Mouse (Mus musculus) brain, adult 2 months (tissue): ENCODE results near the gene Slc40a1.

Source experiments
- DNase-seq: peaks from one replicate; pipeline ENCODE4 v3.0.0; 2011; ENCODE audit warnings: low read depth, low spot score

Gene Slc40a1

DNA sequence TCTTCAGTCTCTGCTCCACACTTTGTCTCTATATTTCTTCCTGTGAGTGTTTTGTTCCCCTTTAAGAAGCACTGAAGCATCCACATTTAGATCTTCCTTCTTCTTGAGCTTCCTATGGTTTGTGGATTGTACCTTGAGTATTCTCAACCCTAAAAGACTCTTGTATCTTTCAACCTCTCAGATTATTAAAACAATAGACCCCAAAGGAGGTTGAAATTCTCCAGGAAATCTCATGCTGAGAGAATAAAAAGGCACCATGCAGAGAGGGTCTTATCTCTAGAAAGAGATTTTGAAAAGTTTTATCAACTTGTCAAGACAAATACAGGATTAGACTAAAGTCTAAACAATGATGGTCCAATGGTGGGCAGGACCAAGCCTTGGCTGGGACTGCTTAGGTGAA, 42.9 kb downstream of the Slc40a1 start:
- no peak for DNase-seq

DNA sequence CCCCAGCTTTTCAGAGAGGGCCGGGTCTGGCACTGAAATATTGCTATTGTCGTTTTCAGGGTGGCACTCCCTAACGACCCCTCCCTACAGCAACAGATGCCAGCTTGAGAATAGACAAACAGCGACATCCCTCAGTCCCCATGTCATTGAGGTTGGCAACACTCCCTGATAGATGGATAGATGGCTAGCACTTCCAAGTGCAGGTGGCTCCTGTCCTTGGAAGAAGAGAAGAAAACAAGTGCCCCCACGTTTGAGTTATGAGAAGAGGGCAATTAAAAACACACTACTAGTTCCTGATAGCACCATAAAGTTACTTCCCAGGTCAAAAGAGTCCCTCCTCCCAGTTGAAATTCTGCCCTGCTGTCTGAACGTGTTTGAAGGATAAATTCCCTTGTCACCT, 44.2 kb downstream of the Slc40a1 start:
- DNase-seq: no peak

DNA sequence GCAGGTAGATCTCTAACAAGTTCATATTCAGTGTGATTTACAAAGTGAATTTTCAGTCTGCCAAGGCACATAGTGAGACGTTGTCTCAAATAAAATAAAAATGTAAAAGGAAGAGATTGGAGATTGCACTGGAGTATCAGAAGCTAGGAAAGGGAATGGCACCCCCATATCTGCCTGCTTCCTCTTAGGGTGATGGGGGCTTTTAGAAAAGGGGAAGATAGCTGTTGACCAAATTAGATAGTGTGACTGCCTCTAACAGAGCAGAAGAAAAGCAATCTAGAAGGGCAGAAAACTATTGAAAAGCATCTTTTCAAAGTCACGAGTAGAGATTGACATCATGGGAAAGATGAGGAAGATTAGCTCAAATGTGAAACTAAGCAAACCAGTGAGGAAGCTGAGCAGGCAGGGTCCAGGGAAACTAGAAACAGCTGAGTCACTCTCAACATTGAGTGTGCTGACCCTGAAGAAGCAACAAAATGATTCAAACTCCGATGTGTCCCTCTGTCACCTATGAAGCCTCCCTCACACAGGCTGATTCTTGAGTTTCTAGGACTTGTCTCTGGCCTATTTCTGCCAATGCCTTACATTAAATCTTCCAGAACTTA, 45.0 kb downstream of the Slc40a1 start:
- DNase-seq: no peak

DNA sequence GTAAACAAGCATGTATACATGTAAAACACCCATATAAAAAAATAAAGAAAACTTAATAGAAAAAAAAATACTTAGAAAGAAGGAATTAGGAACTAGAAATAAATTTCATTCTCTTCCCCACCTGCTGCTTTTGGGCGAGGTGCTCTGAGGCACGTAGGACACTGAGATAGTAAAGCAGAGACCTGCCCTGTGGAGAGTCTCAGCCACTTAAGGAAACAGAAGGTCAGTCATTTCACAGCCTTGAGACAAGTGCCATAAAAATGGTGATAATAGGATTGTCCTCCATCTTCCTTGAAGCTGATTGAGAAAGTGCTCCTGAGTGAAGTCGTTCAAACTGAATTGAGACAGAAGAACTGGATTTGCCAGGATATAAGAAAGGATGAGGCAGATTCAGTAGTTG, 48.9 kb downstream of the Slc40a1 start:
- DNase-seq: no peak

DNA sequence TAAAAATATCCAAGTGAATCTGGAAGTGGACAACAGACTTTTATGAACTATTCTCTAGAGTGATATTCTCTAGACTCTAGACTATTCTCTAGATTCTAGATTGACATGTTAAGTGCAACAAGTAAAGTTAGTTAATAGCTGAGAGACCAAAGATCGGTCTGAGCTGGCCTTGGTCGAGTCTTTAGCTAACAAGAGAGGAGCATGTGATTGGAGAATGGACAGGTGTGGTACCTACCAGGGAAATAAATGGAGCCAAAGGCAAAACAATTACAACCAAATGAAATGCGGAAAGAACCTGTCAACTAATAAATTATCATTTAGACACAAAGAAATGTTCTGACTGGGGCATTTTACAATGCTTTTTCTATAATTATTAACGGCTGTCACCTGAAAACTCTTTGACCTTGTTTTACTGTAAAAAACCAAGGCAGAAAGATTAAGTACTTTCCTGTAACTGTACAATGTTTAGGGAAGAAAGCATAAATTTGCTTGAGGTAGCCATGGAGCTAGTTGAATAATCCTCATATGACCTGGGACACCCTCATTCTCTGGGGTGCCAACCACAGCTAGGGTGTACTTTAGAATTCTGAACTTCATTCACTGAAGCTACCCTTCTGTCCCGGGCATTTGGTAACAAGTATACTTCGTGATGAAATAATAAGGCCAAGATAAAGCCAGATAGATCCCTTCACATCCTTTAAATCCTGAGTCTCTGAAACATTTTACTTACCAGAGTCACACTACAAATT, 49.7 kb downstream of the Slc40a1 start:
- no peak for DNase-seq

DNA sequence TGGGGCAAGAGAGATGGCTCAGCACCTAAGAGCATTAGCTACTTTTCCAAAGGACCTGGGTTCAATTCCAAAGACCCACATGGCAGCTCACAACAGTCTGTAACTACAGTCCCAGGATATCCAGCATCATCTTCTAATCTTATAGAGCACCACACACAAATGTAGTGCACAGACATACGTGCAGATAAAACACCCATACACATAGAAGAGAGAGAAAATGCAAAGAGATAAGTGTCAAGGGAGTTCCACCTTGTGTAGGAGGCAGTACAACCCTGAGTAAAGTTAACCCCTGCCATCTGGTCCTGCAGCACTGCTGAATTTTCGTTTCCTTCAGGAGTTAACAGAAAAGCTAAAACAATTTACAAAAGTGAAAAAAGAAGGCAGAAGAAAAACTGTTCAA, 50.7 kb downstream of the Slc40a1 start:
- no peak for DNase-seq

DNA sequence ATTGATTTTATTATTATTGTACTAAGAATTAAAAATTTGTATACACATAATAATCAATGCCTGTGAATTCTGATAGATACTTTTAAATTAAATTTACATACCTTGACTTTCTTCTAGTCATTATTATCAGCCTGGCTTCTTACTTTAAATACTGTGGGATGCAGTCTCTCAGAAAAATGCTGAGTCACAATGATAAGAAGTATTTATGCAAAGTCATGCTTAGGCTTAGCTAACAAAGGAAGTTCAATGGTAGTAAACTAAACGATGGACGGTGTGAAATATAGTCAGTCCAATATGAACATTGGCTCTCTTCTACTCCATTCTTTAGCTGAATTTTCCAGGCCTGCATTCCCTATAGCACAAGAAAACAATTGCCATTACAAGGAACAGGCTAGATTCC, 53.1 kb downstream of the Slc40a1 start:
- DNase-seq: no peak

DNA sequence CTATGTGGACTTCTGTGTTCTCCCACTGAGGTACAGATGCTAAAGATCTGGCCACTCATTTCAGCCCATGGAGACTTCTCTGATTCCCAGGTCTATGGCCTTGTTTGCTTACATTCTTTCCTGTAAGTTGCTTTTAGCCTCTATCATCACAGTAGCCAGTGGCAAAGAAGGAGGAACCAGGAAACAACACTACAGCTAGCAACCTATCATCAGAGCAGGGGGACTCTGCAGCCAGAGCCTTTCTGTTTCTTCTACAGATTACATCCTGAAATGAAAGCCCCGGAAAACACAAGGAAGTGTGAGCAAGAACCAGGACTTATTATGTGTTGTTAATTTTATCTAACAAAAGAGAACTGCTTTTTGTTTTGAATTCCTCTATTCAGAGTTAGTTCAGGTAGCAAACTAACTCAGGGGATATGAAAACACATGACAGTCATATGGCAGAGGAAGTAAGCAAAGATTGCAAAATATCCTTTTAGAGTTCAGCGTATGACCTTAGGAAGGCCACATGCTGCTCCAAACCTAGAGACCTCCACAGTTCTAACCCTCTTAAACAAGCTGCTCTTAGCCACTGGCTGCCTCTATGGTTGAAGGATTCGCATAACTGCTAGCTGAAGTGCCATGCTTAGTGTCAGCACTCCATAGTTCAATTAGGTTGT, 57.7 kb downstream of the Slc40a1 start:
- DNase-seq: no peak

DNA sequence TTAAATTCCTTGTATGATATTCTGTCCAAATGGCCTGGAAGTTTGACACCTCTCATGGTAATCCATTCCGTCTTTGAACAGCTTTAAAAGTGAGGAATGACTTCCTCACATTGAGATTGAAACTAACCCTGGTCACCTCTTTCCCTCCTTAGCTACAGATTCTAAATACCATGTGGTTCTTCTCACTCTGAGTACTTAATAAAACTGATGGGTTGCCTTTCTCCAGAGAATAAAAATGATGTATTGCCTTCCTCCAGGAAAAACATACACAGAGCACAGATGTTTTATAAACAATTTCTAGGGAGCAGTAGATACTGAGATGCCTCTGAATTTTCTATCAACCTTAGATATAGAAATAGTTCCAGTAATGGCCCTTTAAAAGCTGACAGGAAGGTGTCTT, 58.3 kb downstream of the Slc40a1 start:
- DNase-seq: no peak

DNA sequence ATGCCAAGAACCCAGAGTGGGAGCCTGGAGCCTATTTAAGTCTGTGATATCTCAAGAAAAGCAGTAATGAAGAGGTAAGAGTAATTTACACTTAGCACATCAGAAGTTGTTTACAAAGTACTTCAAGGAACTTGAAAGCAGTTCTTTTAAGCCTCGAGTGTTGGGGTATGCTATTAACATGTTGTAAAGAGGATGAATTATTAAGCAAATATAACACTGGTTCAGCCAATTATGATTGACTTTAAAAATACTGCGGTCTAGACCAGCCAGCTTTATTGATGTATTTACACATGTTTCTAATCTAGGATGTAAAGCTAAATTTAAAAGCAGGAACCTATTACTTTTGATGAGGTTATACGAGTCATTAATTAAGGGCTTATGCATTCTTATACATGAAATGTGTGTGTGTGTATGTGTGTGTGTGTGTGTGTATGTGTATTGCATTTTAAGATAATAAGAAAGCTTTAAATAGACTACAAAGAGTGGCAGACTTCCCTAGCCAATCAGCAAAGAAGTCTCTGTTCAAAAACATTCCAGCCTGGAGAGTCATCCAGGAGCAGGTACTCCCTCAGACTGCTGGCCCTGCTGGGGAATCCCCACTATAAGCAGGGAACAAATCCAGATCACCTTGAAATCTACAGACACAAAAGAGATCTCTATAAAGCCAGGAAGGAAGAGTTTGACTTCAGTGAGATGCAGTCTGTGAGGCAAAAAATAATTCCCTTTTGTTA, 59.9 kb downstream of the Slc40a1 start:
- DNase-seq: no peak

DNA sequence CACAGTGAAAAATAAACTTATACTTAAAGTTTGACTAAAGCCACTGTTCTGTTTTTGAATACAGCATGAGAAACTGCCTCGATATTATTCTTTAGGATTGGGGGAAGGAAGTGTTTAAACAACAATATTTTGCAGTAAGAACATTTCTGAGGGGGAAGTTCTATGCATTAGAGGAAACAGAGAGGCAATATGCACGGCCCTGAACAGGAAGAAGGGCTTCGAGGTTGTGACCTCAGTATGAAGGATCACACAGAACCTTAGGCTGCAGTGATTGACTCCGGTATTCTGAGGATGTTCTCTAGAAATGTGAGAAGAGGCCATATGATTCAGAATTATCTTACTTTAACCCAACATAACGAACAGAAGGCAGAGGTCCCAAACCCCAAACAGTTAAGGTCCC, 60.6 kb downstream of the Slc40a1 start:
- no peak for DNase-seq

DNA sequence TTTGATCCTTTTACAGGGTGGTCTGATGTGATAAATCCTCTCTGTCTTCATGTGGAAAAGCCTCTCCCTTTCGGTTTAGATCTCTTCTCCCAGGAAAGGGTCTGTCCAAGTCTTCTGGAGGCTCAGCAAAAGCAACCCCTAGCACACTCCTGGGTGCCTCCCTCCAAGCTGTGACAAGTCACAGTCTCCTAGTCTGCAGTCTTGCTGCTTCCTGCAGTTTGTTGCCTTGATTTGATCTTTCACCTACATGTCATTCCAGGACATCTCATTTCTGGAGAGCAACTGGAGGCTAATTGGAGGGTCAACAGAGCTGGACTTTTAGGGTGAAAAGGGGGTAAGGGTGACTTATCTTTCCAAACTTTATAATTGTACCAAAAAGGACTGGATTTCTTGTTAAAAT, 61.0 kb downstream of the Slc40a1 start:
- DNase-seq: no peak

DNA sequence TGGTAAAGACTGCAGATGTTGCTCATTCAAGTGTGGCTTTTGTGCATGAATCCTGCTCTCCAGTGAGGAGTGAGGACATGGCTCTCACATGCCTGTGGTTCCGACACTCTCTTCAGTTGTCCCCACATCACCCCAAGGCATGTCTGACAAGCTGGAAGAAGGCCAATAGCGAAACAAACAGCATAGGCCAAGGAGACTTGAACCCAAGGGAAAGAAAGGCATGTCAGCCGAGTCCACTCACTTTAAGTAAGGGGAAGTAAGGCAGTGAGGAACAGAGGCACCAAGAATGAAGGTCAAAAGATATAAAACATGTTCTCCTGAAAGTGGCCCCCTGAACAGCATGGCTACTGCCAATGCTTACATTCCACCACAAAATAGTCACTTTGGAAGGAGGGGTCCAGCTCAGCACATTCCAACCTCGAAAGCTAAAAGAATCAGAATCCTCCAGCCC, 61.7 kb downstream of the Slc40a1 start:
- no peak for DNase-seq

DNA sequence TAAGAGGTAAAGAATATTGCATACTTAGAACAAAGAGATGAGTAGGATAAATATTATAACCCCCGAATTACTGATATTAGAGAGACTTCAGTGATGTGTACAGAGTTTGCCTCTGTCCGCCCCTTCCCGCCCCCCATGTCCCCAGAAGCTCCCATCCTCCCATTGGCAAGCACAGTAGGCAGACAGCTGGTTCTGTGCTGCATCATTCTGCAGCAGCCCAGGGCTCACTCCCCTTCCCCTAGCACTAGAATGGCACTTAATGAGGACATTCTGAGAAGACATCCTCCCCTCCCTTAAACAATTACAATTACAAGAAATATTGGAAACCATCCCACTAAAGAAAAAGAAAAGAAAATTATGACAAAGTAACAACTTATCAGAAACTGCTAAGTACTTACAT, 62.7 kb downstream of the Slc40a1 start:
- no peak for DNase-seq

DNA sequence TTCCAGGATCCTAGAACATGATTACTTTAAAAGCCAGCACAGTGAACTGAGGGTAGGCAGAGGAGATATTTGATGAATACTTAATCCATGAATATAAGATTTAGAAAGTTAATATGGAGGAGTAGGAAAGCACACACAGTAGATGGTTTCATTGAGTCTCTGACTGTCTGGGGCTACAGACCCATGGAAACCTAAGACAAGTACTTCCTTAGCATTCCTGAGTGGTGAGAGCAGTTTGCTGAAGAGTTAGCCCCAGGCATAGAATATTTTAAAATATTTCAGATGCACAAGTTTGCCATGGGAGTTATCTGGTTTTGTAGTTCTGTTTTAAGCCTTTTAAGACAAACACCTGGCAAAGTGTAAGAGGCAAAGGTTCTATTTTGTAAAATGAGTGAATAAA, 65.2 kb downstream of the Slc40a1 start:
- no peak for DNase-seq

DNA sequence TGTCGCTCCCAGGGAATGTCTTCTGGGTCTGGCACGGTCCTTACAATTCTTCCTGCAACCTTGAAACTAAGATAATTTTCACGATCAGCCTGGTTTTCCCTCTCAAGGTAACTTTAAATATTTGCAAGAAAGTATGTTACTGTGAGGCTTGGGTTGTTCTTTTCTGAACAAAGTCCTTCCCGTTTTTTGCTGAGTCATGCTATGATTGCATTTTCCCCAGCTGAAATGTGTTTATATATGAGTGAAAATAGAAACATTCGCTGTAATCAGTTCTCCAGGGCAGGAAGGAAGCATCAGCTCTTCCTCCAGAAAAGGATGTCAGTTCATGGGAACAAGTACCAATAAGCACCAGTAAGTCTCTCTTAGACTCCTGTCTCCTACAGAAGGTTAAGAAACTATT, 66.0 kb downstream of the Slc40a1 start:
- peak; percentile 21 for DNase-seq
